Mouse (Mus musculus) G1E (cell line): ENCODE measurements at regions not wholly inside any gene's neighbourhood (a gene's known extent, or its start where the extent isn't known, plus 50 kb on each side); places are given as distances from the start of the nearest gene placed in this dataset.

ENCODE experiments used
- CTCF ChIP-seq: IDR thresholded peaks from 2 replicates; pipeline ENCODE4 v1.5.1; 2012; ENCODE audit warnings: low read depth, low read length, inconsistent platforms, mixed read lengths
- GATA1 ChIP-seq: IDR thresholded peaks from 2 replicates; pipeline ENCODE4 v1.6.1; 2012; ENCODE audit warnings: borderline replicate concordance, low read length, inconsistent platforms, mixed read lengths

DNA sequence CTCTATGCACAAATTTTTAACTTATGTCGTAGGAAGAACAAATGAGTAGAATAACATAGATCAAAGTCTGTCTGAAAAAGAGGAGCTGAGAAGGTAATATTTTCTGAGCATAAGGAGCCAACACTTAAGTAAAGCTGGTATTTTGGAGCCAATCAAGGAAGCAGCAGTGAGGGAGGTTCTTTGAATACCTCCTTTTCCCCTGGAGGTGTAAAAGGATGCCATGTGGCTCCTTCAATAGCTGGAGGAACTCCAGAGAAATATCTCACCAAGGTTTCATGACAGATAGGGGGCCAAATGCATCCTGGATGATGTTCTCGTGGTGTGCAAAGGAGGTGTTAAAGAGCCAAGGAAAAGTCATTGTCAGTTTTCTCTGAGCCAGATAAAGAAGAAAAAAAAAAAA lies 115.6 kb upstream of the Prkd1 start:
- no peak for TF ChIP-seq CTCF
- TF ChIP-seq GATA1, result no peak
